Mouse (Mus musculus) c-Kit-positive CD71-negative TER-119-negative erythroid progenitor cells, embryonic 14.5 days (primary cell): ENCODE measurements around the gene Tigar.
A peak's percentile ranks its signal among the peaks of the same experiment; 100 is the strongest.

Source experiments
- DNase-seq: peaks from one replicate; pipeline ENCODE4 v3.0.0-alpha.2; 2013; ENCODE audit warnings: low read depth

Tigar gene

DNA sequence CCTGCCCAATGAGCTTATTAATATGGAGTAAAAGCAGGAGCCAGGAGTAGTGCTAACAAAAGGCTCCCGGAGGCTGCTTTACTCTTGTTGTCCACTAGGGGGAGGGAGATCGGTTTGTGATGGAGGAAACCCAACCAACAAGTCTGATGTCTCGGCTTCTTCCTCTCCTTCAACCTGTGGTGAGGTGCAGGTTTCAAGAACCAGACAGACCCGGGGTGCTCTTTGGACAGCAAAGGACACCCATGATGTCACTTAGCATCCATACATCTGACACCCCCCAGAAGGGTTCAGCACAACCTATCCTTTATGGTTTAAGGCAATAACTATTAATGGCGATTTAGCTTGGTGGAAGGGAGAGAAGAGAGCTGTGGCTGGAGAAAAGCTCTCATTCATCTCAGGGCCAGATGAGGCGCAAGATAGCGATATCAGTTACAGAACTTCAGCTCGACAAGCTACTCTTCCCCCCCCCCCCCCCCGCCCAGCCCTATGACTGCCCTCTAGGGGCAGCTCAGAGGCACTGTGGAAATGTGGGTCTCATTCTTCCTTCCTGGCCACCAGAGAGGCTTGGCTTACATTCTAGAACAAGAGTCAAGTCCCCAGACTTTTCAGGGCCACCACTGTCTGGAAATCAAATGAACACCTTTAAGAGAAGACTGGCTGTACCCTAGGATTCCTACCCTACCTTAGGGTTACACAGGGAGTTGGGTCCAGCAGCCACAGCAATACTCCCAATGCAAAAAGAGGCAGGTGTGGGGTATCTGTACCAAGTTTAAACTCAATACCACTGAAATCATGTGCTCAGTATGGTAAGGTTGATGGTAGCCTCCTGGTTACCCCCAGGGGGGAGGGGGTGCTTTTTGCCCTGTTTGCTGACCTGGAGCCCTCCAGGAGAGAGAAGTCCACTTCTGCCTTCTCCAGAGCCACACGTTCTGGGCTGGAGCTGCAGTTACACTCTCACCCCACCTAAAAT, 33.1 kb upstream of the Tigar start:
- no peak for DNase-seq

DNA sequence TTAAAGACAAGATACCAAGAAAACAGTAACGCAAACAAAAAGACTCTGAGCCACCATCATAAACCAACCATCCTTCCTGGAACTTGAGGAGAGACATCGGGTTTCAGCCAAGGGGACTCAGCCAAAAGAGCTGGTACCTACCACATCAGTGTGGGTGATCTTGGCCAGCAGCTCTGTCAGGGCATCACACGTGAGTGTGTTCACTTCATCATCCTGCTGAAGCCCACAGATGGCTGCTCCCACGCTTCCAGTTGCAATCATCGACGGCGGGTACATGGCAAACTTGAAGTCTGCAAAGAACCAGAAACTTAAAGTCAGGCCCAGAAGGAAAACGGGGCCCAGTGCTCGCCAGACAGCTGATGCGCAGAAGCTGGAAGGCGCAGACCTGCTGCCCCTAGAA, 29.6 kb upstream of the Tigar start:
- DNase-seq, result no peak

DNA sequence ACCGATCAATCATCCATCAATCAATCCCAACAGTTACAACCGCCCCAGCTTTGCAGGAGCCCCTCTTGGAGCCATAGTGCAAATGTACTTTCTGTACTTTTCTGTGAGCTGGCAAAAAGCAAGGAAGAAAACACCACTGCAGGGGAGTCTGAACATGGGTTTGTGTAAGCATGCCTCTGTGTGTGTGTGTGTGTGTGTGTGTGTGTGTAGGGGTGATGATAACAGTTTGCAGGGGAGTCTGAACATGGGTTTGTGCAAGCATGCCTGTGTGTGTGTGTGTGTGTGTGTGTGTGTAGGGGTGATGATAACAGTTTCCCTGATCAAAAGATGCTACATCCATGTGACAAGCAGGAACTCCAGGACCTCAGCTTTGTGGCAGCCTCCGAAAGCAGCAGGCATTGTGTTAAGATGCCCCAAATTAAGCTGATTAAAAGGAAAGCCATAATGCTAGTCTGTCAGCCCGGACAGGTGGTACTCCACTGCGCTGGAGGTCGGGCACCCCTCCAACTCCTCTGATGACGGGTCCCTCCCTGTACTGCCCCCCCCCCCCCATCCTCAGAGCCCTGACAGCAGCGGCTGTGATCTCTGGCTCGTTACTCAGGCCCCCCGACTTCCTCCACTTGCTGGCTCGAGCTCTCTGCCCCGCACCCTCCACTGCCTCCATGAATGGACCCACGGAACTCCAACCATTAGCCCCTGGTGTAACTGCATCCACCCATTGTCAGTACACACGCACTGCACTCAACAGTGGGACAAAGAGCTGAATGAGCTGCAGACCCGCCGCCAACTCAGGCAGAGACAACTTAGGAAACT, 24.3 kb upstream of the Tigar start:
- DNase-seq, result no peak

DNA sequence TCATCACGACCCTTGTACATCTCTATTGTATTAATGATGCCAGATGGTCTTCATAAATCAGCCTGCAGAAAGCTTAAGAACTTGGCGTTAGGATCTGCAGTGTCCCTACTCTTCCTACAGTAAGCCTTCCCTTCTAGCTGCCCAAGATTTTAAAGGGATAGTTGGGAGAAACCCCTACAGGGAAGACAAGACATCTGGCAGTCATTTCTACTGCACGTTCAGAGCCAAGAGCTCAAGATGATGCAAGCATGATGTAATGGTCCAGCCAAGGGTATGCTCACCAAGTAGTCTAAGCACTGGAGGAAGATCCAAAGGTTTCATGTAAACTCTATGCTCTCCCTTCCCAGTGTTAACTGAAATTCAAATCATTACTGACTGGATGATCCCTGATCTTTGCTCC, 23.4 kb upstream of the Tigar start:
- no peak for DNase-seq

DNA sequence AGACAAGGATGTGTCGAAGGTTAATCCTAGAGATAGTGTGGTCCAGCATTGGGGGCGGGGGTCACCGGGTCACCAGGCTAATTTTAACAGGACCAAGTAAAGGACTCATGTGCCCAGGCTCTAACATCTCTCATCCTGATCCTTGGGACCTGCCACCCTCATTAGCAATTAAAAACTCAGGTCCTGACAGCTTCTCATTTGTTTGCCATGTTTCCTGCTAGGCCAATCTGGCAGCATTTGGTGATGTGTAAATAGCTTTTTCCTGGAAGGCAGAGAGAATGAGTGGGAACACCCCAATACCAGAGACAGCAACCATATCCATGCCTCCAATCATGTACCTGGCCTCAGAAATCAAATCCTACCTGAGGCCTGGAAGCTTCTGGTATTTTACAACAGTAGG, 22.6 kb upstream of the Tigar start:
- no peak for DNase-seq

DNA sequence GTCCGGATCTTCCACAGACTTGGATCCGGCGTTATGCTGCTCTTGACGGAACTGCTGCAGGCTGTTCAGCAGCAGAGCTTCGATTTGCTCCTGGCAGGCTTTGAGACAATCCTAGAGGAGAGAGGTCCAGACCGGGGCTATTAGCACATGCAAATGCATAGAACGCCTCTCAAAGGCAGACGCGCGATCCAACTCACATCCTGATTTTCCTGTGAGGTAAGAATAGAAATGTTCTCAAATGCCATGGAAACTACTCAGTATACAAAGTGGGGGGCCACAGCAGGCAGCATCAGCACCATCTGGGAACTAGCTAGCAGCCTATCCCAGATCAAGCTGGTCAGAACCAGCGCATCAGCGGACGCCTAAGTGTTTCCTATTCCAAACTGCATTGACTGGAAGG, 21.0 kb upstream of the Tigar start:
- DNase-seq, result no peak

DNA sequence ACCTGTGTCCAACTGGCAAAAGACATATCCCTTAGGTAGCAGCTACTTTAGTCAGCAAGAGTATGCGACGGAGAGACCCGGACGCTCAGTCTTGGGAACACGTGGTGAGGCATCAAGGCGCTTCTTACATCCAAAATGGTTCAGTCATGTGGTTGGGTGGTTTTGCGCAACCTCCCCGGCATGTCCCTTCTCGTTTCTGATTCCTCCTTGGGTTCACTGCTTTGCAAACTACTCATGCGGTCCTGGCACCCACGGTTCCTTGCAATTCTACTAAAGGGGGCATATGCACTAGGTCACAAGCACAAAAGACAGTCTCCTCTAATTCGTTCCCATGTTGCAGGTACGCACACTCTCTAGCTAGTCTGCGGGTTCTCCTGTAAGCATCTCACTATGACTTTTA, 20.3 kb upstream of the Tigar start:
- no peak for DNase-seq

DNA sequence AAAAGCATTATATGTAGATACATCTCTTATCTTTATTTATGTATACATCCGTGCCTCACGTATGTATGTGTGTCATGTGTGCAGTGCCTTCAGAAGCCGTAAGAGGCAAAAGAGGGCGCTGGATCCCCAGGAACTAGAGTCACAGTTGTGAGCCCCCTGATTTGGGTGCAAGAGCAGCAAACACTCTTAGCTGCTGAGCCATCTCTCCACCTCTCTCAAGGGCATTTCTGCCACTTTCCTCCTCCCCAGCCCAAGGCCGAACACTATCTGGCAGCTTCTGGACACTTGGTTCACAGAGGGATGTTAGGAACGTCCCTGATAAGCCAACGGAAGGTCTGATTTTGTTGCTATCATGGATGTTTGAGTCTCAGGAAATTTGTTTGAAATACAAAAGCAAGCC, 14.1 kb upstream of the Tigar start:
- no peak for DNase-seq

DNA sequence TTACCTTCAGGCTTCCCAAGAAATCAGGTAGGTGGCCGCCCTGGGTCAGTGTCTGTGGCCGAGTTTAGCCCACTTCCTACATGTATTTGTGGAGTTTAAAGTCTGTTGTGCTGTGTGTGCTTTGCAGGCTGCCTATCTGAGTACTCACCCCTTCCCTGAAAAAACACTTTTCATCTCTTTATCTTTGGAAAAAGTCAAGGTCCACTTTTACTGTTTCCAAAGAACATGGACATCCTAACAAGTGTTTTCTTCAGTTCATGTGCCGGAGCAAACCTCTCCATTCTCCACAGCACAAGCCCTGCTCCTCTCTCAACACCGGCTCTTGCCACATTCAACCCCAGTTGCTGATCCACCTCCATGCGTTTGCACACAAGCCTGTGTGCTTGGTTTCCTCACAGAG, 13.6 kb upstream of the Tigar start:
- DNase-seq, result no peak

DNA sequence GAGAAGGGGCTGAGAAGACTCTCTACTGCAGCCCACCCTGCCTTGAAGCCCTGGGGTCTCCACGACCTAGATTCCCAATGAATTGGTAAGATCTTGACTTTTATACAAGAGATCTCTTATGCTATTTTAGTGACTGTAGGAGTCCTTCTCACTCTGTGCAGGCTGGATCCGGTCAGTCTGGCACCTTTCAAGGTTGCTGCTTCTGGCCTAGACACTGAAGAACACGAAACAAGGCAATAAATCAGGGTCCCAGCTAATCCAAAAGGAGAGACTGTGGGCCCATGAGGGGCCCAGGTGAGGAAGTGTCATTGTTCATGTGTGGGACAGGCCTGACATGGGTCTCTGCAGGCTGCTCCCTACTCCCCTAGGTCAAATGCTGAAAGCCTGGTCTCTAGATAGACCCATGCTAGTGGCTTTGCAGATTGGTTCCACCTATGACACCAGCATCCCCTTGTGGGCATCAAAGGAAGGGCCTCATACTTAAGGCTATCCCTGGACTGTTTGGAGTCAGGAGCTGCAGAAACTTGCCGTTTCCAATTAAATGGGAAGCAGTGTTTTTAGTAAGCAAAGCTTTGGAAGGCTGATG, 13.0 kb upstream of the Tigar start:
- DNase-seq, result no peak

DNA sequence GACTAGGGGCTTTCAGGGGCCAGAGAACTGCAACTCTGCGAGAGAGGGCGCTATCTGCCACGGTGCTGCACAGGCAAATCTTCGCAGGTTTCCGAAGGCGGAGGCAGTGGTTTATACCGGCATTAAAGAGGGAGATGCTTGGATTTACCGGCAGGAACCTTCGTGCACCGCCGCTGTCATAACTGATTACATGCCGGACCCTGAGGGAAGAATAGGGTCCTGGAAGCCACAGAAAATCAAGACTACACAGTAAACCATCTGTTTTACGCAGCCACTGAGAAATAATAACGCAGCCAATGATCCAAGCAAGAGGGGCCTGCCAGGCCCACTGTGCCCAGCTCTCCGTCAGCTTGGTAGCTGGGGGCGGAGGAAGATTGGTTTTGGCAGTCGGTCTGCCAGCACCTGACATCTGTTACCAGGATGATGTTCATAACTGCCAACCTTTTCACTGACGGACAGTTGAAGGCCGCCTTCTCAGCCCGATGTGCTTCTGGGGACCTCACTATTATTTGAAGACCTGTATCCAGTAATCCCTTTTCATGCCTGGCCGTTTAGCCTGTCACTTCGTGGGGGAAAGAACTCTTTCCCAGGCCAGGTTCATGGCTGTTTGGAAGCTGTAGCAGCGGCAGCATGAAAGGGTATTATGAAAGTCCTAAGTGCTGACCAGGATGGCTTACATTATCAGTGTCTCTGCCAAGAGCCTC, 5.5 kb upstream of the Tigar start:
- DNase-seq, result no peak

DNA sequence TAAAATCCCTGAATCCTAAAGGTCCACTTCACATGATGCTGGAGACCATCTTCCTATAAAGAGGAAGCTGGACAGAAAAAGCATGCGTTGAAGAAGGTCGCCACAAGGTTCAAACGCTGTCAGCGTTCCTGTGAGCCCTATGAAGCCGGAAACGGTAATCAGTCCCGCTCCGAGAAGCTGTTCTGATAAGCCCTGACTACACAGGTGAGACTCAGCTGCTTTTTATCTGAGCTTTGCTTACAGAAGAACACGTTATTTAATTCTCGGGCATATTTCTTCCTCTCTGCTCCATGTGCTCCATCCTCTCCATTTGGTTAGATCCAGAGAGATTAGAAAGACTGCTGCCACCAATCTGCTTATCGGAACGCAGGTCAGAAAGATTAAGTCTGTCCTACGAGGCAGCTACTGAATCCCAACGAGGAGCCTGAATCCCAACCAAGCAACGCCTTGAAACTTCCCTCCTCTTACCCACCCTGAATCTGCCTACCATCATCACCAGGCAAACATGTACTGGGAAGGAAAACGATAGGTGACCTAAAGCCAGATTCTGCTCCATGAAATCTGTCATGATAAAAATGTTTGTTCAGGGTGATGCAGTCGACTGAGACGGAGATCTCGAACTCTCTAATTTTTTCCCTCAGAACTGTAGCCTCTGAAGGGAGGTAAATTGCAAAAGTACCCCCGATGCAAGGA, 843 bp downstream of the Tigar start:
- no peak for DNase-seq

DNA sequence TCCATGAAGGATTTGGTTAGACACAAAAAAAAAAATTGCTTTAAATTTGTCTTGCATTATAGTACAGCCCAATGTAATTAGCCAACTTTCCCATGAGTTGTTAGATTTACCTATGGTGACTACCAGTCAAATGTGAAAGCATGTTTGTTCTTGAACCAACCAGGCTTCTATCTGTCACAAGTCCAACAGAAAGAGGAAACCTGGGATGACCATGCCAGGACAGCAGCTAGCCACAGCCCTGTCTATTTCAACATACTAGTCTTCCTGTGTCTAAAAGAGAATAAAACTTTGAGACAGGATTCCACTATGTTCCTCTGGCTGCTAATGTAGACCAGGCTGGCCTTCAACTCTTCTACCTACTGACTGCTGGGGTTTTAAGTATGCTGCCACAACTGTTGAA, 1.9 kb downstream of the Tigar start:
- no peak for DNase-seq

DNA sequence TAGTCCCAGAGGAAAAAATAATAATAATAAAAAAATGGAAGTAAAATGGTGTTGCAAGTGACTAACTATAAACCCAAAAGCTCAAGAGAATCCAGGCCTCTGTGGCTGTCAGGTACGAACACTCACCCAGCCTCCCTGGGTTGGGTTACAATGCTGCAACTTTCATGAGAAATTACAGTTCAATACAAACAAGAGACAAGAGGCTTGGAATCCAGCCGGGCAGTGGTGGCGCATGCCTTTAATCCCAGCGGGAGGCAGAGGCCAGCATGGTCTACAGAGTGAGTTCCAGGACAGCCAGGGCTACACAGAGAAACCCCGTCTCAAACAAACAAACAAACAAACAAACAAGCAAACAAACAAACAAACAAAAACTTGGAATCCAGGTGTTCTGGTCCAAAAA, 2.6 kb downstream of the Tigar start:
- DNase-seq, result no peak

DNA sequence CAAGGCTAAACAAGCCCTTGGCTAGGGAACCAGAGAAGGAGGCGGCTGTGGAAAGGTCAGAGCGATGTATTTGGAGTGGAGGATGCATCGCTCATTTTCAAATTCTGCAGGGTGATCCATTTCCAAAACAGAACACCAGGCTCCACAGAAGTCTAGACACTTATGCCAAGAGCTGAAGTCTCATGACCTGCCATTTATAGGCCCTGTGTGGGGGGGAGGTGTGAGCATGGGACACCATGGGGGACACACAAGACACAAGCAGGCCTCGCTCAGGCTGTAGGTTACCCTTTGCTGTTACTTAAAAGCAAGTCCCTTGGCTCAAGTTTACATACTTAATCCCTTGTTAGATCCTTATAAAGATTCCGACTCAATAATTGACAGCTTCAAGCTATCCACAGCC, 3.2 kb downstream of the Tigar start:
- DNase-seq, result no peak

DNA sequence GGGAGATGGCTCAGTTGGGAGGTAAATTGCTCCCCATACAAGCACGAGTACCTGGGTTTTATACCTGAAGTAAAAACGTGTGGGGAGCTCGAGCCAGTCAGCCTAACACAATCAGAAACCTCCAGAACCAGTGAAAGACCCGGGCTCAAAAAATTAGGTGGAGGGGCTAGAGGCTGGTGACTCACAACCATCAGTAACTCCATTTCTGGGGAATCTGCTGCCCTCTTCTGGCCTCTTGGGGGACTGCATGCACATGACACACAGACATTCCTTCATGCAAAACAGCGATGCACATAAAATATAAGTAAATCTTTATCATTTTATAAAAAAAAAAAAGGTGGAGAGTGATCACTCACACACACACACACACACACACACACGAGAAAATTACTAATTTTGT, 4.2 kb downstream of the Tigar start:
- no peak for DNase-seq

DNA sequence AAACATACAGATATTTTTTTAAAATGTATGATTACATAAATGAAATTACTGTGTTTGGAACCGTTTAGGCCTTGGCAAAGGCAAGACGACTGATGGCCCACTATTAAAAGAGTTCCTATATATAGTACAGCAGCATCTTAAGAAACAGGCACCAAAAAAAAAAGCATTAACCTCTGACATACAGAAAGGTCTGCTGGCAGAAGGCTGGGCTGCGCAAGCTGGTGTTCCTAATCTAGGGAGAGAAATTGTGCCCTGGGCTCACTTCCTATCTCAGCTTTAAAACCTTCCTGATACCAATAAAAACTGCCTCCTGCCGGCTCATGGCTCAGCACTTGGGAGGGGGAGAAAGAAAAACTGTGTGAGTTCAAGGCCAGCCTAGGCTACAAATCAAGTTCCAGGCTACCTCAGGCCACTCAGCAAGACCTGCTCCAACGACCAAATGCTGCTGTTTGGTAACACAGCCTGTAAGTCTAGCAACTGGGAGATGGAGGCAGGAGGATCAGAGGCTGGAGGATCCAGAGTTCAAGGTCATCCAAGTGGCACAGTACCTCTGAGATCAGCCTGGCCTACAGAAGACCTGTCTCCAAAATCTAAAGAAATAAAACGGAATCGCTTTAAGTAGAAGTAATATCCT, 4.8 kb downstream of the Tigar start:
- DNase-seq, result no peak

DNA sequence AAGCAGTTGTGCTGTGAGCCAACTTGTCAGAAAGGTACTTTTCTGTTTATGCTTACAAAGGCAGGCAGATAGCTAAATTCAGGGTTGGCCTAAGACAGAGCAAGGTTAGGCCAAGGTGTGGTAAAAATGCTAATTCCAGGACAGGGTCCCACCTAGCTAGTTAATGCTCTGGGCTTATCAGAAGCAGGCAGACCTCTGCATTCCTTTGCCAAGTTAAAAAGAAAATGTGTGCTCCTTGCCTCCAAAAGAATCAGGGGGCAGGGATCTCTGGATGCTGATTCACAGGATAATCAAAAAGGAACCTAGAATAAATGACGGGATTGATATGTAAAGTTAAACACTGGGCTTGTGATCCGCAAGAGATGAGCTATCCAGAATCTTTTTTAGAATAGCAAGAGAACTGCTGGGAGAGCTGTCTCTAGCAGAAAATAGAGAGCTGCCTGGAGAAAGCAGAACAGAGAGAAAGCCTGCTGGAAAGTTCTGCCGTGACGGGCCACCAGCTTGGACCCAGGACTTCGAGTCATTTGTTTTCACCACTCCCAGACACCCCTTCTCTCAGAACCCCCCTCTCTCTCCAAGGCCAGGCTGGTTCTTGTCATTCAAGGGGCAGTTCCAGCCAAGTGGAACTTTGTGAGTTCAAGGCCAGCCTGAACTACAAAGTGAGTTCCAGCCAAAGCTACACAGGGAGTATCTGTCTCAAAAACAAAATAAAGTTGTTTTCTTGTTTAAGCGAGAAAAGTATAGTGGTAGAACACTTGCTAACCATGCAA, 5.7 kb downstream of the Tigar start:
- DNase-seq, result no peak

DNA sequence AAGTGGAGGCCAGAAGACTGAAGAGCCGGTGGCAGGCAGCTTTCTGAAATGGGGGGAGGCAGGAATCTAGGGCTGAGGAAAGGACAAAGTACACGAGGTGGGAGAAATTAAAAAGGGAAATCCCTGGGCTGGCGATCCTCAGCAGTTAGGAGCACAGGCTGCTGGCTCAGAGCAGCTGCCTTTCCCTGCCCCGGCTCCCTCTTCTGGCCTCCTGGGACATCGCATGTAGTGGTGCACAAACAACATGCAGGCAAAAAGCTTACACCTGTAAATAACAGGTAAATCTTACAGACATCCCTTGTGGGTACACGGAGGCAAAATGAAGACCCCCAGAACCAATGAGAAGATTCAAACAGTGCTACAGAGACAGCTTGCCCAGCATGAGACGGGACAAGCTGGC, 14.8 kb downstream of the Tigar start:
- no peak for DNase-seq

DNA sequence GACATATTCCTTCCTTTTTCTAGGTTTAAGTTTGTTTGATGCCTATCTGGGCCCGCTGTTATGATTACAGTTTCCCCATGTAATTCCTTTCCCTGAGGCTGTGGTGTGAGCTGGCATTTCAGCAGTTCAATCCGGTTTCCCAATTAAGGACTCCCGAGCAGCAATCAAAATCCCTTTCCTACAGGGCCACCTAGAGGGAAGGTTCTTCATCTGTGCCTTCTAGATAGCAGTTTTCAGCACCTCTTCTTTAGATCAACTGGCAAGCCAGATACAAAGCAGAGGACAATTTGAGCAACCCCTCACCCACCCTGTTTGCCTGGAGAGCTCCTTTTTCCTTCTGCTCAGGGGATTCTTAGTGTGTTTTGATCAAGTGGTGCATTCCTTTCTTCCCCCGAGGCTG, 22.6 kb downstream of the Tigar start:
- DNase-seq, result peak; percentile 70
